Mouse (Mus musculus): ENCODE data around the gene Hivep2.

Gene Hivep2

DNA sequence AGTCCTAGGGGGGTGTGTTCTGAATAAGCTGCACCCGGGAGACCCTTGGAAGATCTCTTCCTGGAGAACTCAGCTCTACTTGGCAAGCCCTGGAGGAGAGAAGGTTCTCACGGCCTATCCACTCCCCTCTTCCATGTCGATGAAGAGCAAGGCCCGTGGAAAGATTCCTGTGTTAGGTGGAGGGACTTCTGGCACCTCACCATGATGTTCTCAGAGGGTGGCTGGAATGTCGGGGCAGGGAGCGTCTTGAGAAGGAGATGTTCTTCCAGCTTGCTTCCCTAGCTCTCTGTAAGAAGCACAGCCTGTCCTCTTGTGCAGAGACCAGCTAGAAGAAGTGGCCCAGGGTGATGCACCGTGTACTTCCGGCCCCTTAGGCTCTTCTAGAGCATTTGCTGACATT, 134.2 kb downstream of the Hivep2 start:
- in situ Hi-C loops (cut with MboI; ENCODE audit: unreplicated experiment in 2 of 2): no loop called here

- in situ Hi-C loops (cut with MboI; ENCODE audit: unreplicated experiment in 2 of 2): no loop called here
Measured at GRCm38 (mm10) chr10:14100847-14101246, 135.0 kb downstream of the Hivep2 start.

DNA sequence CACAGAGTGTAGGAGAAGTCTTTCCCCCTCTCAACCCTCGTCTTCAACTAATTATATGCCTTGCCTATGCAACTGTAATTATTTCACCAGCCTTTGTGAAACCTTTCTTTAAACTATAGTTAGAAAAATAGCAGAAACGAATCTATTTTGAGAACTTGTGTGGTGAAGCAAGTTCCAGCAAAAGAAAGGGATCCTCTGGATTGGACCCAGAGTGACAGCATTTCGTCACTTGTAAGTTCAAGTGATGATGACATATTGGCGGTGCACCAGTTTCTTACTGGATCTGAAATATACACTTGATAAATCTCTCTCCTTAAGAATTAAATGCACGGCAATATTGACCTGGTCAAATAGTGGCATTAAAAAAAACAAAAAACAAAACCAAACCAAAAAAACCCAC, 136.1 kb downstream of the Hivep2 start:
- in situ Hi-C loops (cut with MboI; ENCODE audit: unreplicated experiment in 2 of 2): no loop called here

DNA sequence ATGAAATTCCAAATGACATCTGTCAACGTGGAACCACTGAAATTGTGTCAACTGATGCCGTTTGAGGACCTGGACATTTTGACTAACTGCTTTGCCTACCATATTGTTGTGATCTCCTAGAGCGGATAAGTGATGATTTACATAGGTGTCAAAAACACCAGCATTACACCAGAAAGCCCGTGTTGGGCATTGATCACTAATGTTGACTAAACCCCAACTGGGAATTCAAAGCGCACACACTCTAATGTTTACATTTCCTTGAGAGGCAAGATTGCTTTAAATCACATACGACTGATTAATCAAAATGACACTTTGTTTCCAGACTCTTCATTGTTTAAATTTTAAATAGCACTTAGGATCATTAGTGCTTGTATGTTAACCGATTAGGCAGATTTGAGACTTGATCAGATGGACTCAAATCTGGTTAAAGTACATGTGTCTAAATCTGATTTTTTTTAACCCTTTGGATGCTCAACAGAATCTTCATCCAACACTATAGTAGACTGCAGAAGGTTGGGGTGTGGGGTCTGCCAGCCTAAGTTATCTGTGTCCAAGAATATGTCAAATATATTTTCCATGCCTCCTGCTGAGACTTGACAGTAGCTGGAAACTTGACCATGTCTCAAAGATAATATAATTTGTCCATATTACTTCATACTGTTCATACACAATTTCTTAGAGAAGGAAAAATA, 142.3 kb downstream of the Hivep2 start:
- in situ Hi-C loops (cut with MboI; ENCODE audit: unreplicated experiment in 2 of 2): no loop called here

- in situ Hi-C loops (cut with MboI; ENCODE audit: unreplicated experiment in 2 of 2): no loop called here
Measured at GRCm38 (mm10) chr10:14115846-14116245, 150.0 kb downstream of the Hivep2 start.

DNA sequence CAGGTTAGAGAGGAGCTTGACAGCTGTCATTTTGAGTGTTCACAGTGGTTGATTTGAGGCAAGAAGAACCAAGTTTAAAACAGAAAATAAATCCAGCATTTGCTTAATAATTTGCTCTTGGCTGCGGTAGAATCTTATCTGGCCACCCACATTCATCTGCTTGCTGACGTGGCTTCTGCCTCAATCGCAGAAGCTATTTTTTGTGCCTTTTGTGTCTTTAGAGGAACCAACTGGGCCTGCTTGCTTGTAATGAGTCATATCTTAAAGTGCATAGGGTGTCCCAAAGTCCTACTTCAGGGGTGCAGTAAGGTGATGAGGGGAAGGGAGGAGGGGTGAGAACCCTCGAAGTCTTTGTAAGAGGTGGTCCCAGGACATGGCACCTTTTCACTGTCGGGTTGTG, 151.1 kb downstream of the Hivep2 start:
- in situ Hi-C loops (cut with MboI; ENCODE audit: unreplicated experiment in 2 of 2): no loop called here

DNA sequence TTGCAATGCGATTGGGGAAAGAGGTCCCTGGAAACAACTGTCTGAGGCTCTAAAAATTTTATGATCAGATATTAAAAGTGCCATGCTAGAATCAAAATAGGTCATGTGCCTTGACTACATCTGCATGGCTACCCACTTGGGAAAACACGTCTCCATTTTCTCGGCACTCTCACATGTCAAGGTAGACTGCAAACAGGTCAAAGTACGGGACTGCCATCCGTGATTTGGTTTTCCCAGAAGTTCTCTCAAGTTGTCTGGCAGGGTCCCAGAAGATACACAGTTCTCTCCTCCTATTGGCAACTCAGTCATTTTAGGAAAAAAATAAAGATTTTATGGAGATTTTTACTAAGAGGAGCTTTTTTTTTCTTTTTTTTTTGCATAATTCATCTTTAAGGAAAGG, 153.3 kb downstream of the Hivep2 start:
- in situ Hi-C loops (cut with MboI; ENCODE audit: unreplicated experiment in 2 of 2): no loop called here

DNA sequence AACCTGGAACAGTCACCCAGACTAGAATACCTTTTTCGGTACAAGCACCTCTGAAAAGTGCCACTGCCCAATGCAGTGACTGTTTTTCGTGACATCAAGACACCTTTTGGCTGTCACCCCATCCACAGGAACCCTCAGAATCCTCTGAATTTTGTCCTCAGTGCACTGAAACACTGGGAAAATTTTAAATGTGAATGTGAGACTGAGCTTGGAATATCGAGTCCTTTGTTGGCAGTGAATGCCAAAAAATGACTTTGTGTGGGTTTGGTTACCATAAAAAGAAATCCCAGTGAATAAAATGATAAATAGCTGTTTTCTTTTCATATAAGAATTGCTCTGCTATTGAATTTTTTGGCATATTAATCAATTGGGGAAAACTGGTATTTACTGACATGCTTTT, 154.6 kb downstream of the Hivep2 start:
- in situ Hi-C loops (cut with MboI; ENCODE audit: unreplicated experiment in 2 of 2): no loop called here

DNA sequence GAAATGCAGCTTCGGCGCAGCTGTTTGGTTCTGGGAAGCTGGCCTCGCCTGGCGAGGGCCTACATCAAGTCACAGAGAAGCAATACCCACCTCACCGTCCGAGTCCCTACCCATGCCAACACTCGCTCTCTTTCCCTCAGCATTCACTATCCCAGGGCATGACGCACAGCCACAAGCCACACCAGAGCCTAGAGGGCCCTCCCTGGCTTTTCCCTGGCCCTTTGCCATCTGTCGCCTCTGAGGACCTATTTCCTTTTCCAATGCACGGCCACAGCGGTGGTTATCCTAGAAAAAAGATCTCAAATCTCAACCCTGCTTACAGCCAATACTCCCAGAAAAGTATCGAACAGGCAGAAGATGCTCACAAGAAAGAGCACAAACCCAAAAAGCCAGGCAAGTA, 162.0 kb downstream of the Hivep2 start:
- in situ Hi-C loops (cut with MboI; ENCODE audit: unreplicated experiment in 2 of 2): no loop called here

- in situ Hi-C loops (cut with MboI; ENCODE audit: unreplicated experiment in 2 of 2): no loop called here
Measured at GRCm38 (mm10) chr10:14130270-14130669, 164.4 kb downstream of the Hivep2 start.

- in situ Hi-C loops (cut with MboI; ENCODE audit: unreplicated experiment in 2 of 2): no loop called here
Measured at GRCm38 (mm10) chr10:14131307-14131706, 165.4 kb downstream of the Hivep2 start.

- in situ Hi-C loops (cut with MboI; ENCODE audit: unreplicated experiment in 2 of 2): no loop called here
Measured at GRCm38 (mm10) chr10:14132061-14132460, 166.2 kb downstream of the Hivep2 start.

GRCm38 (mm10) chr10:14132937-14133336, 167.1 kb downstream of the Hivep2 start:
- in situ Hi-C loops (cut with MboI; ENCODE audit: unreplicated experiment in 2 of 2): no loop called here

- in situ Hi-C loops (cut with MboI; ENCODE audit: unreplicated experiment in 2 of 2): no loop called here
Measured at GRCm38 (mm10) chr10:14138663-14139062, 172.8 kb downstream of the Hivep2 start.

DNA sequence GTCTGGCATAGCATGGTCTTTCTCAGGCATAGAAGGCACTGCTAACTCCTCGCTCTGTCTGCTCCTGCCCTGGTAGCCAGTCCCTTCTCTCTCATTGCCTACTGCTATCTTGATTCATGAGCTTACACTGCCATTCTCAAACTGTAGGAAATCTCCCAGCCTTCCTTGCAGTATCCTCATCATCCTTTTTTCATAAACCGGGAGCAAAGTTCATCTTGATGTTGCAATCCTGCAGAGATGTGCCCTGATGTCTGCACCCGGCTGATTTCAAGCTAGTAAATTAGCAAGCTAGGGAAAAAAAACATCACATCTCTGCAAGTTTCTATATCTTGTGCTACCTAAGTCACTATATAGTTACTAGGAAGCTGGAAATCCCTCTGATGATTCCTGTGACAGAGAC, 179.0 kb downstream of the Hivep2 start:
- in situ Hi-C loops (cut with MboI; ENCODE audit: unreplicated experiment in 2 of 2): no loop called here

DNA sequence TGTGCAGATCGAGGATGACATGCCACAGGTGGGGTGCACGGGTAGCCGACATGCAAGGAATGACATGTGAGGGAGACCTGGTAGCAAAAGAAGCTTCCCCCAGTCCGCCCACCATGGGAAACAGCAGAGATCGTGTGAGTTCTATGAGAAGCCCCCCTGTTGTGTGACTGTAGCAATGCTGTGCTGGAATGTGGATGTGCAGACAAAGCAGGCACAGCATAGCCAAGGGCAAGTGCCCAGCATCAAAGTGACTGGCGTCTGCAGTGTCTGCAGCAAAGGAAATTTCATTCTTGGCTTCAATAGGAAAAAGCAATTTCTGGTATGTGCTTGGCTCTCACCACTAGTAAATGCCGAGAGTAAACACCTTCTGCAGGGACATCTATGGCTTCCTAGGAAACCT, 199.0 kb downstream of the Hivep2 start:
- in situ Hi-C loops (cut with MboI; ENCODE audit: unreplicated experiment in 2 of 2): no loop called here

GRCm38 (mm10) chr10:14168197-14168844, 202.4 kb downstream of the Hivep2 start:
- in situ Hi-C loops (cut with MboI; ENCODE audit: unreplicated experiment in 2 of 2): no loop called here

- in situ Hi-C loops (cut with MboI; ENCODE audit: unreplicated experiment in 2 of 2): no loop called here
Measured at GRCm38 (mm10) chr10:14168869-14169566, 203.1 kb downstream of the Hivep2 start.

- in situ Hi-C loops (cut with MboI; ENCODE audit: unreplicated experiment in 2 of 2): no loop called here
Measured at GRCm38 (mm10) chr10:14174124-14174523, 208.2 kb downstream of the Hivep2 start.

DNA sequence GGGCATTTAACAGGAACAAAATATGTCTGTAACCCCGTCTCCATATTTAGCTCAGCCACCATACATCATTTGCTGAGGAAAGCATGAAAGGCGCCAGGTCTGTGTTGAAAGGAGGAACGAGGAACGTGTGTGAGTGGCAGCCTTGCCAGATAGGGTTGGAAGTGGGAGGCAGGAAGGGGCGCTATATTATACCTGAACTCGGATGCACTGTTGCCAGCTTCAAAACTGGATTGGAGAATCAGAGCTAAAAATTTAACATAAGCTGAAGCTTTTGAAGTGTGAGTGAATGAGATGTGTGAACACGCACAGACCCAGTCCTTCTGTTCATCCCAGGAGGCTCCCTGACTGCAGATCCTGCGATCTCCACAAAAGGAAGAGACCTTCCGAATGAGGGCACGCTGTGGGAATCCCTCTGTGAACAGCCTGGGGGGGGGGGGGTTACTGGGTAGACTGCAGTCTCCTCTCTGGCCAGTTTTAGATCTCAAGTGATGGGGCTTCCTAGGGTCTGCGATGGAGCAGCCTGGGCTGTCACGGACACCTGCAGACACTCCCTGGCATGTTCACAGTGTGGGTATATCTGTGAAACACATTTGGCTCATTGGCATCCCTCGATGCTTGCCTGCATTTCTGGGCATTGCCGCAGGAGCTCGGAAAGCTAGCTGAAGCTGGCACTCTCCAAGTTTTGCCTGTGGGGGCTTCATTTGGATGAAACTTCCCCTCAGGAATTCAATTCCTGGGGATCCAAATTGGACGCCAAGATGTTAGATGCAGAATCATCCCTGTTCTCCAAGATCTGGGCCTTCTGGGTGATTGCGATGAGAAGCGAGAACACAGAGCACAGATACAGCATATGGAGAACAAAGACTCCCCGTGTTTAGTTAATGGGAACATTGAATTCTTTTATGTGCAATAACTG, 213.8 kb downstream of the Hivep2 start:
- in situ Hi-C loops (cut with MboI; ENCODE audit: unreplicated experiment in 2 of 2): loop anchor here in 1 of 2 experiments (25.0 kb wide), 1 partner anchor 1092 kb away; no protein-coding TSS in a partner anchor

Data from v-Abl transformed pro-B cells (cell line).